Mouse (Mus musculus) induced T-regulatory cell, adult 2 months (primary cell): ENCODE measurements around the gene Fam198b.

ENCODE experiments used
- DNase-seq: peaks from one replicate; pipeline ENCODE4 v3.0.0-alpha.2; 2012; ENCODE audit warnings: low read depth

Fam198b gene

DNA sequence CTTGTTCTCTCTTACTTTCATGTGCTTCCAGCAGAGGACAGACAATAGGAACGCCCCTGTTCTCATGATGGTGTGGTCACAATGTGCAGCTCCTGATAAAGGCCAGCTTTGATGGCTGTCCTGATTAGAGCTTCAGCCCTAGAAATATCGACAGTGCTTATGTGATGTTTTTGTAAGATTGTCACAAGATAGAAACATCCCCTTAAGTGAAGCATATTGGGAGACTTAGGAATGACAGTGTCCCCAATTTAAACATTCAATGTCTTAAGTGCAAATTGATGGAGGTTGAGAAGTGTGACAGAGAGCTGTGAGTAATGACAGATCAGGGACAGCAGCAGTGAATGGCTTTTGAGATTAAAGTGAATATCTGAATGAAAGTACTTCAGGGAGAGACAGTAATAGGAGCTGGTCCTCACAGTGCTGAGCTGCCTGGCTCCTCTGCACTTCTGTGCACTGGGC lies 99.7 kb downstream of the Fam198b start:
- no peak for DNase-seq

DNA sequence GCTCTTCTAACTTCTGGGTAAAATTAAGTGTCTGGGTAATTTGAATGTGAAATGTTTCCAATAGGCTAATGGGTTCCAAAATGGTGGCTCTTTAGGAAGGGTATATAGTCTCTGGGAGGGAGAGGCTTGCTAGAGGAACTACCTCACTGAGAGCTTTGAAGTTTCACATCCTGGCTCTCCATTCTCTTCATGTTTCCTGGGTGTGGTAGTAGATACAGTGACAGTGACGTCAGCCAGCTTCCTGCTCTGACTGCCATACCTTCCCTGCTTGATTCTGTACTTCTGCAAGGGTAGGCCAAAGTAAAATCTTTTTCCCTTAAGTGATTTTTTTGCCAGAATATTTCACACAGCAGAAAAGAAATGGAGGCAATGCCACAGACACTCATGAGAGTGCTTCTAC lies 100.2 kb downstream of the Fam198b start:
- DNase-seq, result peak; percentile 1

DNA sequence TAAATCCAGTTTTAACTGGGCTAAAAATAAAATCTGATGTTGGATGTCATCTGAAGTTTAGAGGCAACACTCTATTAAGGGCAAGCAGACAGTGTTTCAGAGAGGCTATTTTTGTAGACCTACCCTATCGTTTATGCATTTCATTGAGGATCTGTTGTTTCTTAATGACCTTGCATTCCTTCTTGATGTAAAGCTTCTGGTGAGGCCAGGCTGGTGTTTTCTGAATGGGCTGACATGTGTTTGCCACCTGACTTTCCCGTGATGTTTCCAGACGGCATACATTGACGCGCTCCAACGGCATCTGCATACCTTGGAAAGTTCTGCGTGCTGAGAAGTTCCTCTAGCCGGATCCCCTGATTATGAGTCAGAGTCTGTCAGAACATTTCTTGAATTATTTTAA lies 104.9 kb downstream of the Fam198b start:
- no peak for DNase-seq

DNA sequence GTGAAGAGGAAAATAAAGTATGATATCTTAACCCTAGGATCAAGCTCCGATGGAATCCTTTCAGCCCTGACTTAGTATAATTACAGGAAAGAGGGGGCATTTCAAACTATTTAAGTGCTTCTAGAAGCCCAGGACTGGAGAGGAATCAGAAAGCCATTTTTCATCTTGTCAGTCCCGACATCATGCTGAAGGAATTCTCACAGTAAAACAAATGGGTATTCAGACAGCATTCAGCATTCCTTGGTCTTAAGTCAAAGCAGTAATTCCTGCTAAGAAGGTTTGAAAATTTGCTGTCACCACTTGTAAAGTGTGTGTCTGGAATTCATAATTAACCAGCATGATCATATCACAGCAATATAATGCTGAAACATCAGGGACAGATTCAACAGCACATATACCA lies 105.6 kb downstream of the Fam198b start:
- no peak for DNase-seq

DNA sequence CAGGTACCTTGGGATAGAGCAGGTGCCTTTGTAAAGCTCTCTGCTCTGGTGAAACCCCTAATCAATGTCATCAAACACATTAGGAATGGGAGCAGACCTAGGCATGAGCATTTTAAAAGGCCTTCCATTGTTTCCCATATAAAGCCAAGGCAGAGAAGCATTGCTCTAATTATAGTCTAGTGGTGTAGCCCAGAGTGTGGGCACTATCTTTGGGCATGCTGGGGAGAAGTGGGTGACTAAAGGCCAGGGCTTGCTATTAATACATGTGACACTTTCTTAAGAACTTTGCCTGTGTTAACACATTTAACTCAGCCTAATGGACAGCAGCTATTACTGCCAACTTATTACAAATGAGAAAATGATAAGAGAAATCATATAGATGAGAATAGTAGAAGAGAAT lies 106.1 kb downstream of the Fam198b start:
- DNase-seq, result no peak

DNA sequence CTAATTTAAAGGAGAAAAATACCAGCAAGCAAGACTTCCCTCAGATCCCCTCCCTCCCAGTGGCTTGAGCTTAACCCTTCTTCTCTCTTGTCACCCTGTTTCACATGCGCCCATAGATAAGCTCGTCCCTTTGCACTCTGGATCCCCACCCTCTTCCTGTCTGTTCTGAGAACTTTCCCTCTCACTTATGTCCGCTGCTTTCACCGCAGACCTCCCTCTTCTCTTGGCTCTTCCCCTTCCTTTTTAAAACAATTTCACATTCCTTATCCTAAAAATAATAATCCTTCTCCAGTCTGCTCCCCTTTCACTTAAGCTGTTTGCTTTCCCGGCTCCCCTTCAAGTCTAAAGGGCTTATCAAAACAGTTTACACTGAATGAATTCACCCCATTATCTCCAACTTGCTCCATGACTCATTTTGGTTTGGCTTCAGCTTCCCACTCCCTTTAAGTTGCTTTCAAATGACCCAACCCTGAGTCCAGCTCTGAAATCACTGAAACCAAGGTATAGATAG lies 109.8 kb downstream of the Fam198b start:
- no peak for DNase-seq

DNA sequence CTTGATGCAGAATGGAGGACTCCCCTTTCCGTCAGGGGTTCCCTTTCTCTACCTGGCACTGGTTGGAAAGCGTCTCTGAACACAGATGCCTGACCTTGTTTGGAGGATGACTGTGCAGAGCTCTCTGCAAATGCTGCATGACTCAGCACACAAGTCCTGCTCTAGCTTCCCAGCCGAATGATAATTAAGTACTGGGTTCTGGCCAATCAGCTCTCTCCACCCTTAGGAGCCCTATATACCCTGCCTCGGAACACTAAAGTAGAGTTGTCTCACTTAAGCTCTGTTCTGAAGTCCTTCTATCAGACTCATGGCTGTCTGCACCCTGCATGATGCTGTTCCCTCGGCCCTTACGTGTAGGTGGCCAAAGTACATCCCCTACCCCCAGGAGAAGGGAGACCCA lies 111.4 kb downstream of the Fam198b start:
- DNase-seq, result no peak
